Mouse (Mus musculus) C2C12 (cell line): ENCODE results near the gene Atxn1. TPM values are rescaled to one million over a fixed set of nuclear protein-coding genes. Genes with fewer than 3 reads are reported as not detected.

Source experiments
- H3K27me3 ChIP-seq: one replicate; pipeline ENCODE4 v1.6.1; 2011; ENCODE audit not compliant: control insufficient read depth, insufficient read depth, insufficient read length
- H3K36me3 ChIP-seq: one replicate; pipeline ENCODE4 v1.6.1; 2011; ENCODE audit not compliant: control insufficient read depth, insufficient read depth
- H3K4me3 ChIP-seq: one replicate; pipeline ENCODE4 v1.5.1; 2011; ENCODE audit warnings: mild to moderate bottlenecking, control low read depth; ENCODE audit not compliant: poor library complexity, insufficient read depth, severe bottlenecking
- H3K79me2 ChIP-seq: one replicate; pipeline ENCODE4 v1.6.1; 2011; ENCODE audit not compliant: control insufficient read depth, insufficient read depth
- H3K79me3 ChIP-seq: one replicate; pipeline ENCODE4 v1.6.1; 2011; ENCODE audit warnings: low read depth, control low read depth
- H3ac ChIP-seq: one replicate; pipeline ENCODE3; 2011; ENCODE audit warnings: low read depth; ENCODE audit not compliant: control insufficient read depth, insufficient read length
- CEBPB ChIP-seq: IDR thresholded peaks from one replicate; pipeline ENCODE4 v1.6.1; 2011; ENCODE audit warnings: low read depth, mild to moderate bottlenecking, control low read depth, moderate library complexity
- CTCF ChIP-seq: IDR thresholded peaks from one replicate; pipeline ENCODE4 v1.5.1; 2011; ENCODE audit not compliant: control insufficient read depth, insufficient read depth, insufficient read length
- FOSL1 ChIP-seq: IDR thresholded peaks from one replicate; pipeline ENCODE4 v1.8.0; 2011; ENCODE audit warnings: mild to moderate bottlenecking, low read length; ENCODE audit not compliant: poor library complexity, insufficient read depth, severe bottlenecking
- MAX ChIP-seq: IDR thresholded peaks from one replicate; pipeline ENCODE4 v1.6.1; 2011; ENCODE audit warnings: mild to moderate bottlenecking, control low read depth
- MYOD1 ChIP-seq: IDR thresholded peaks from one replicate; pipeline ENCODE4 v1.6.1; 2011; ENCODE audit warnings: low read depth; ENCODE audit not compliant: control insufficient read depth, insufficient read length
- MYOG ChIP-seq: IDR thresholded peaks from one replicate; pipeline ENCODE4 v1.6.1; 2011; ENCODE audit not compliant: control insufficient read depth, insufficient read length; ENCODE audit errors: extremely low read depth
- USF1 ChIP-seq: IDR thresholded peaks from one replicate; pipeline ENCODE4 v1.6.1; 2011; ENCODE audit warnings: low read depth, mild to moderate bottlenecking, control low read depth, moderate library complexity
- polyA plus RNA-seq: library from polyadenylated mRNA; unstranded; fragments of >200 nt; fragmentation: generic; extraction: Trizol; gene quantifications from one replicate; pipeline ENCODE4 v1.2.1, GENCODE M21; 2012; ENCODE audit warnings: missing spikeins

Gene Atxn1
- polyA plus RNA-seq, 1 experiment = 3.0 TPM

DNA sequence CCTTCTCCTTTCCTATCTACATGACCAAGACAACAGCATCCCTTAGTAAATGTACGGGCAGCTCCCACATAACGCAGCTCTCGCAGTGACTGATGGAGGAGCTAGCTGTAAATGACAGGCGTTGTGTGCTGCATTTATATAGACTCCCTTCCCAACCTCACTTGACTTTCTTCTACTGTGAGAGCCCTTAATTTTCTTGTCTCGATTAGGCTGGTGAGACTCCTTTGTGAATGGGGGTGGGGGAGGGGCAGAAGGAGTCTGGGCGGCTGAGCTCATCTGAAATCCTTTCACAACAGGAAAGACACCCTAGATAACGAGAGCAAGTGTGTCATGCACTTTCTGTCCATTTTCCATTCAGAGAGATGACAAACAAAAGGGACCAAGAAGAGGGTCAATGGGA, 344.5 kb downstream of the Atxn1 start:
- Histone ChIP-seq H3K27me3 (no peaks in the 10 kb centered on the region), H3K79me2 (no peaks in the 10 kb centered on the region), H3K36me3 (no peaks in the 10 kb centered on the region), H3ac (no peak overlapping the region), H3K4me3 (no peak overlapping the region), H3K79me3 (no peaks in the 10 kb centered on the region)
- no peak for TF ChIP-seq USF1
- no peak for TF ChIP-seq FOSL1
- no peak for TF ChIP-seq CTCF
- TF ChIP-seq CEBPB = no peak
- no peak for TF ChIP-seq MAX
- no peak for TF ChIP-seq MYOD1
- TF ChIP-seq MYOG = no peak

DNA sequence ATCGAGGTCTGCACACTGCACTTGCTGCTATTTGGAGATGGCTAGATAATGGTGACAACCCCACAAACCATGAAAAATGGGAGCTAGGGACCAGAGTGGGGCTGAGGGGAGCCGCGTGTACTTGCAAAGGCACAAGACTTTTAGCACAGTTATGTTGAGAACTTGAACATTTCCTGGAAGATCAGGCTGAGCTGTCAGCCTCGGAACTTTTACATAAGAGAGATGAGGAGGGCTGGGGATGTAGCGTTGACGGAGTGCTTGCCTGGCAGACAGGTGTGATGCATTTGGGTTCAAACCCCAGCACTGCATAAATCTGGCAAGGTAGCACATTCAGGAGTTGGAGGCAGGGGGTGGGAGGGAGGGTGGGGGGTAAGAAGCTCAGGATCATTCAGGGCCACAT, 346.8 kb downstream of the Atxn1 start:
- Histone ChIP-seq H3K4me3 (no peak overlapping the region), H3K27me3 (no peaks in the 10 kb centered on the region), H3K79me2 (no peaks in the 10 kb centered on the region), H3K79me3 (no peaks in the 10 kb centered on the region), H3ac (no peak overlapping the region), H3K36me3 (no peaks in the 10 kb centered on the region)
- no peak for TF ChIP-seq USF1

DNA sequence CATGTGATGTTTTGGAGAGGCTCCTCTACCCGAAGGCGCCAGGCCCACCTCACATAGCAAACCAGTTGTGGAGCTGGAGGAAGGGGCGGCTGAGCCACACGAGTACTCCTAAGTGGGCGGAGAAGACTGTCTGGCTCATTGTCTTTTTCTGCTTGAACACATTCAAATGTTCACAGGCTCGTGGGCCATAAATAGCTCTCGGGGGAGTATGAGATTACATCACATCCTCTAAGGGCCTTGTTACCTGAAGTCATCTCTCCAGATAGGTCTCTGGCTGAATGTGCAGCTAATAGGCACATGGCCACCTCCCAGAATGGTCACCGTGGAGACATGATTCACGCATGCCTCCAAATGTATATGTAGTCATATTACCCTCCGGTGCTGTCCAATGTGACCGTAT, 350.0 kb downstream of the Atxn1 start:
- Histone ChIP-seq H3K36me3 (no peaks in the 10 kb centered on the region), H3K79me3 (no peaks in the 10 kb centered on the region), H3ac (no peak overlapping the region), H3K27me3 (no peaks in the 10 kb centered on the region), H3K4me3 (no peak overlapping the region), H3K79me2 (no peaks in the 10 kb centered on the region)
- no peak for TF ChIP-seq MYOD1
- TF ChIP-seq FOSL1 = no peak

- TF ChIP-seq CTCF = no peak
- no peak for TF ChIP-seq MYOD1
- TF ChIP-seq MYOG = no peak
- no peak for TF ChIP-seq USF1
- H3K36me3 ChIP-seq = no peaks in the 10 kb centered on the region
- no peak overlapping the region for H3K4me3 ChIP-seq
- H3K79me2 ChIP-seq = no peaks in the 10 kb centered on the region
- H3K27me3 ChIP-seq = no peaks in the 10 kb centered on the region
- no peak overlapping the region for H3ac ChIP-seq
- no peaks in the 10 kb centered on the region for H3K79me3 ChIP-seq
These were observed 351.5 kb downstream of the Atxn1 start for GRCm38 (mm10) chr13:45613346-45613745.

DNA sequence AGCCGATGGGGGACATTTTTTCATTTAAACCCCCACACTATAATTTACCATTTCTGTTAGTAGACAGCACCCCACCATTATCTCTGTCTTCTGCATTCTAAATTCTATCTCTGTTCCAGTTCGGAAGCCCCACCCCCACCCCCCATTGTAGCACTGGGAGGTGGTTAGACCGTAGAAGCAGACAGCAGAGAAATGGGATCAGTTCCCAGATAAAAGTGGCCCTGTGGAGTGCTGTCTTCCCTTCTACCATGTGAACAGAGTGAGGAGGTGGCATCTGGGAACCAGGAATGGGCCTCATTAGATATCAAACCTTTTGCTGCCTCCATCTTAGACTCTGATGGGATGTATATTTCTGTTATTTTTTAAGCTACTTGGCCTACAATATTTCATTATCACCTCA, 353.3 kb downstream of the Atxn1 start:
- Histone ChIP-seq H3K36me3 (no peaks in the 10 kb centered on the region), H3K27me3 (no peaks in the 10 kb centered on the region), H3K79me3 (no peaks in the 10 kb centered on the region), H3K79me2 (no peaks in the 10 kb centered on the region), H3ac (no peak overlapping the region), H3K4me3 (no peak overlapping the region)
- TF ChIP-seq CEBPB (no peak), CTCF (no peak), USF1 (no peak), MYOD1 (no peak), MYOG (no peak), MAX (no peak), FOSL1 (no peak)

DNA sequence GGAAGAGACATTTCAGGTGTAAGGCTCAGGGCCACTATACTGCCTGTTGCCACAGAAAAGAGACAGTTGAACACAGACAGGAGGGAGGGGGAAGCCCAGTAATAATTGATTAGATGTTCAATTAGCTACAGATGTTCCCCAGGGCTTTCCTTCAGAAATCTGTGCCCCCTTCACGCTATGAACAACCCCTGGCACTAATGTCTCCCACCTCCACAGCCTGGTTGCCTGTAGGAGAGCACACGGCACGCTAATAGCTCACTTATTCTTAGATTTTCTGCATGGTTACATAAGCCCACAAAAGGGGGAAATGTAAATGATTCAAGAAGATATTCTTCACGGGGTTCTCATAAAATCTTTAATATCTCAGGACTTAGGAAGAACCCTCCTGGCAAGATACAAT, 355.3 kb downstream of the Atxn1 start:
- Histone ChIP-seq H3K79me2 (no peaks in the 10 kb centered on the region), H3K27me3 (no peaks in the 10 kb centered on the region), H3ac (no peak overlapping the region), H3K36me3 (no peaks in the 10 kb centered on the region), H3K4me3 (no peak overlapping the region), H3K79me3 (no peaks in the 10 kb centered on the region)
- TF ChIP-seq MAX (no peak), MYOG (no peak)

- Histone ChIP-seq H3K4me3 (no peak overlapping the region), H3K79me2 (no peaks in the 10 kb centered on the region), H3K79me3 (no peaks in the 10 kb centered on the region), H3ac (no peak overlapping the region), H3K27me3 (no peaks in the 10 kb centered on the region), H3K36me3 (no peaks in the 10 kb centered on the region)
- TF ChIP-seq FOSL1 = no peak
These were observed 356.2 kb downstream of the Atxn1 start for GRCm38 (mm10) chr13:45608593-45608992.
